Mouse (Mus musculus) erythroblast, embryonic 14.5 days (primary cell): Measurements from ENCODE around the gene Bcam.

Experiments used
- GATA1 ChIP-seq: IDR thresholded peaks from 2 replicates; pipeline ENCODE4 v1.6.1; 2012; ENCODE audit warnings: low read length, inconsistent platforms, mixed read lengths
- TAL1 ChIP-seq: IDR thresholded peaks from 3 replicates; pipeline ENCODE4 v1.6.1; 2012; ENCODE audit warnings: low read length, inconsistent platforms, mixed read lengths

- TF ChIP-seq TAL1 (no peak), GATA1 (no peak)
Measured at GRCm38 (mm10) chr7:19796697-19797588, 26.1 kb upstream of the Bcam start, which contains the start of gene Cblc.
